Mouse (Mus musculus): ENCODE data around the gene Csmd2.

GRCm38 (mm10) chr4:128393864-128394263 lies 406.2 kb downstream of the Csmd2 start:
- TF ChIP-seq ZNF384 (IDR thresholded peaks at IDR 0.05; ENCODE audit: low read depth, low read length), result no peak
- TF ChIP-seq ZC3H11A (IDR thresholded peaks at IDR 0.05; ENCODE audit: borderline replicate concordance, low read depth, low read length), result no peak
- no peak for TF ChIP-seq HCFC1 (IDR thresholded peaks at IDR 0.05; ENCODE audit: borderline replicate concordance, insufficient read depth, low read length)
